Mouse (Mus musculus): ENCODE results near the gene Wnt3a. TPM values are rescaled to one million over a fixed set of nuclear protein-coding genes. Genes with fewer than 3 reads are reported as not detected.

The Wnt3a gene
- polyA plus RNA-seq, 1 experiment = 1.1 TPM

- no peak for DNase-seq (ENCODE audit: low read depth)
- TF ChIP-seq POLR2A (IDR thresholded peaks at IDR 0.05; ENCODE audit: borderline replicate concordance, extremely low read depth, insufficient read depth, insufficient read length, poor library complexity, severe bottlenecking) (no peak), CTCF (IDR thresholded peaks at IDR 0.05; ENCODE audit: borderline replicate concordance, extremely low read depth, insufficient read depth, insufficient read length) (no peak)
Observed at GRCm38 (mm10) chr11:59201216-59202002, 89.1 kb downstream of the Wnt3a start.

Other genes starting within 250 kb of the Wnt3a start
- 0.77 and 1.4 TPM in 2 replicates for gene Obscn, start 154.3 kb downstream of the Wnt3a start, polyA plus RNA-seq (2012; rRNA removed)
- gene Iba57, start 127.0 kb downstream of the Wnt3a start, polyA plus RNA-seq (2012; rRNA removed) = 7.8 and 8.5 TPM in 2 replicates
- gene Gjc2, start 107.5 kb downstream of the Wnt3a start, polyA plus RNA-seq (2012; rRNA removed) = 0.87 and 1.1 TPM in 2 replicates
- gene Guk1, start 98.5 kb downstream of the Wnt3a start, polyA plus RNA-seq (2012; rRNA removed) = 145 and 172 TPM in 2 replicates
- gene Mrpl55, start 88.3 kb downstream of the Wnt3a start, polyA plus RNA-seq (2012; rRNA removed) = 45.5 and 58.2 TPM in 2 replicates
- 32.4 and 37.2 TPM in 2 replicates for gene 2310033P09Rik, start 82.4 kb downstream of the Wnt3a start, polyA plus RNA-seq (2012; rRNA removed)
- 565 and 655 TPM in 2 replicates for gene Arf1, start 62.5 kb downstream of the Wnt3a start, polyA plus RNA-seq (2012; rRNA removed)
- gene Wnt9a, start 16.2 kb upstream of the Wnt3a start, polyA plus RNA-seq (2012; rRNA removed) = 3.2 and 4.5 TPM in 2 replicates
- 0.08 and 0.28 TPM in 2 replicates for gene Prss38, start 84.9 kb upstream of the Wnt3a start, polyA plus RNA-seq (2012; rRNA removed)
- 14.6 and 17.9 TPM in 2 replicates for gene Jmjd4, start 159.3 kb upstream of the Wnt3a start, polyA plus RNA-seq (2012; rRNA removed)
- 298 and 341 TPM in 2 replicates for gene Snap47, start 160.4 kb upstream of the Wnt3a start, polyA plus RNA-seq (2012; rRNA removed)
- gene Zfp867, start 181.7 kb upstream of the Wnt3a start, polyA plus RNA-seq (2012; rRNA removed) = 6.9 and 7.0 TPM in 2 replicates
- gene Zkscan17, start 236.0 kb upstream of the Wnt3a start, polyA plus RNA-seq (2012; rRNA removed) = 12.6 and 16.4 TPM in 2 replicates

Measured in brain, embryonic 14.5 days (tissue).